Mouse (Mus musculus) heart, adult 10 weeks (tissue): ENCODE measurements around the gene Fam110c. TPM values are rescaled to one million over a fixed set of nuclear protein-coding genes. Genes with fewer than 3 reads are reported as not detected.

Experiments
- polyA plus RNA-seq: library from polyadenylated mRNA; stranded (reverse); fragments of 350-450 nt; fragmentation: Illumina TruSeq; extraction: RNeasy Lipid Tissue Mini Kit (QIAGEN cat#74804); gene quantifications from one replicate; pipeline ENCODE4 v1.2.3, GENCODE M21; 2014; ENCODE audit warnings: low read depth, low replicate concordance

Gene Fam110c
- 0.50 TPM for polyA plus RNA-seq

GRCm38 (mm10) chr12:31073412-31074354 lies at the start of gene Fam110c:
TSS of gene Fam110c (plus strand) at chr12:31073861.

Other genes with a start within 250 kb of the Fam110c start
- gene Alkal2, start 189.5 kb upstream of the Fam110c start, polyA plus RNA-seq = 0.71 TPM
- 24.5 TPM for gene Acp1, start 162.3 kb upstream of the Fam110c start, polyA plus RNA-seq
- 1.3 TPM for gene Sh3yl1, start 162.2 kb upstream of the Fam110c start, polyA plus RNA-seq
- not detected for gene Gm6993, start 166.9 kb downstream of the Fam110c start, polyA plus RNA-seq
- 41.0 TPM for gene Lamb1, start 191.4 kb downstream of the Fam110c start, polyA plus RNA-seq